Mouse (Mus musculus): ENCODE measurements at regions not wholly inside any gene's neighbourhood (a gene's known extent, or its start where the extent isn't known, plus 50 kb on each side); places are given as distances from the start of the nearest gene placed in this dataset.
"Not testable (repeated sequence)": the region's sequence is repeated elsewhere in the genome, so short reads cannot be mapped to it uniquely, and the experiment has no call there.

DNA sequence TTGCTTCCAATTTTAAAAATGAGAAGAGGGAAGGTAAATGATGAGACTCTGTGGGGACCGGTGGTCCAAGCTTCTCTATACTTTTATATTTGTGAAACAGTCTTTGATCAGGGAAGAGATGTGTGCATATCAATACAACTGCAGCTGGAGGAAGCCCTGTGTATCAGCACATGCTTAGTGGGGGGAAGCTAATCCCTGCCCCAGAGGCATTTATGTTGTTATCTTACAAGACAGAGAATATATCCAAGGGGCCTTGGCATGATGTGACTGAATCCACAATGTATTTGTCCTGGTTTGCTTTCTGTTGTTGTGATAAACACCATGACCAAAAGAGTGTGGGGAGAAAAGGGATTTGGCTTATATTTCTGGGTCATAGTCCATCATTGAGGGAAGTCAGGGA, 105.2 kb upstream of the C9orf72 start:
- Histone ChIP-seq H3K9me3 (replicated peaks) (no peaks in the 10 kb centered on the region), H3K27me3 (no peaks in the 10 kb centered on the region), H3K4me3 (no peak overlapping the region), H3K27ac (no peak overlapping the region), H3K4me1 (no peaks in the 10 kb centered on the region), H3K36me3 (ENCODE audit: poor library complexity, severe bottlenecking) (no peaks in the 10 kb centered on the region), H3K4me2 (no peak overlapping the region), H3K9ac (no peak overlapping the region)
- ATAC-seq, result no peak
- 79% methylated on average over 1 of the region's 1 CpGs for WGBS

DNA sequence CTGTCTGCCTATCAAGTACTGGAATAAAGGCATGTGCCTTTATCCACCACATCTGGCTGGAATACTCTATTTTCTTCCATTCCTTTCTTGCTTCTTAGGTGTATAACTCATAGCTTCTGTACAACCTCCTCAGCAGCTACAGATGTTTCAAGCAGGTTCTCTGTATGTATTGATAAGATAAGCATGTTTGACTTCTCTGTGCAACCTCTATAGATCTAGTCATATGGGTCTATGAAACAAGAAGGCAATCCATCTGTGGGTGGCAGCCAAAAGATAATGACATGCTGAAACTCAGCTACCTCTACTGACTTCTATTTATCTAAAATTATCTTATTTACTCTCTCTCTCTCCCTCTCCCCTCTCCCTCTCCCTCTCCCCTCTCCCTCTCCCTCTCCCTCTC, 99.3 kb upstream of the C9orf72 start:
- no peaks in the 10 kb centered on the region for H3K27me3 ChIP-seq
- H3K27ac ChIP-seq, result no peak overlapping the region
- H3K4me3 ChIP-seq, result no peak overlapping the region
- H3K4me1 ChIP-seq, result no peaks in the 10 kb centered on the region
- ATAC-seq, result no peak
- no peaks in the 10 kb centered on the region for H3K9me3 ChIP-seq (replicated peaks)
- no peaks in the 10 kb centered on the region for H3K36me3 ChIP-seq (ENCODE audit: poor library complexity, severe bottlenecking)
- H3K9ac ChIP-seq, result no peak overlapping the region
- H3K4me2 ChIP-seq, result no peak overlapping the region

DNA sequence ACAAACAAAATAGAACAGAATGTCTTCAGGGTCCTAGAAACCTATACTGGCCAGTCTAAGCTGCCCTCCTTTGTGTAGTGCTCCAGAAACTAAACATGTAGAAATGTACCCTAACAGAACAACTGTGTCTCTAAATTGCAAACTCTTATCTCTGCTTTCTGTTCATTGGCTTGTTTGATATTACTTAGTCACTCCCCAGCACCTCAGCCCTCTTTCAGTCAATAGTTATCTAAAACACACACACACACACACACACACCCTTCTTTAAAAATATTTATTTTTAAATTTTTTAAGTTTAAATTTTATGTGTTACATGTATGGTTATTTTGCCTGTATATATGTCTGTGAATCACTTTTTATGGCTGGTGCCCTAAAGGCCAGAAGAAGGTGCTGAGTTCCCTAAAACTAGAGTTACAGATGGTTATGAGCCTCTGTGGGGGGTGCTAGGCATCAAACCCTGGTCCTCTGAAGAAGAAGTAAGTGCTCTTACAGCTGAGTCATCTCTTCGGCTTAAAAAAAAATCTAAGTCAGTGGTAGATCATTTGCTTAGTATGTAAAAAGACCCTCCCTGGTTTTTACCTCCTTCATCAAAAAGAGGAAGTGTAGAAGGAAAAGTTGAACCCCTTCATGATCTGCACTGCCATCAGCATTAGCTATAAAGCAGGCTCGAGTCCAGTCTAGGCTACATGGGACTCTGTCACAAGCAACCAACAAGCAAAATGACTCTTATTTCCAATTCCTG, 96.6 kb upstream of the C9orf72 start:
- H3K4me3 ChIP-seq, result no peak overlapping the region
- no peaks in the 10 kb centered on the region for H3K27me3 ChIP-seq
- 95% methylated on average over 2 of the region's 2 CpGs for WGBS
- H3K4me2 ChIP-seq, result no peak overlapping the region
- no peak overlapping the region for H3K9ac ChIP-seq
- no peak for ATAC-seq
- no peaks in the 10 kb centered on the region for H3K9me3 ChIP-seq (replicated peaks)
- no peak overlapping the region for H3K27ac ChIP-seq
- no peaks in the 10 kb centered on the region for H3K4me1 ChIP-seq
- no peaks in the 10 kb centered on the region for H3K36me3 ChIP-seq (ENCODE audit: poor library complexity, severe bottlenecking)

DNA sequence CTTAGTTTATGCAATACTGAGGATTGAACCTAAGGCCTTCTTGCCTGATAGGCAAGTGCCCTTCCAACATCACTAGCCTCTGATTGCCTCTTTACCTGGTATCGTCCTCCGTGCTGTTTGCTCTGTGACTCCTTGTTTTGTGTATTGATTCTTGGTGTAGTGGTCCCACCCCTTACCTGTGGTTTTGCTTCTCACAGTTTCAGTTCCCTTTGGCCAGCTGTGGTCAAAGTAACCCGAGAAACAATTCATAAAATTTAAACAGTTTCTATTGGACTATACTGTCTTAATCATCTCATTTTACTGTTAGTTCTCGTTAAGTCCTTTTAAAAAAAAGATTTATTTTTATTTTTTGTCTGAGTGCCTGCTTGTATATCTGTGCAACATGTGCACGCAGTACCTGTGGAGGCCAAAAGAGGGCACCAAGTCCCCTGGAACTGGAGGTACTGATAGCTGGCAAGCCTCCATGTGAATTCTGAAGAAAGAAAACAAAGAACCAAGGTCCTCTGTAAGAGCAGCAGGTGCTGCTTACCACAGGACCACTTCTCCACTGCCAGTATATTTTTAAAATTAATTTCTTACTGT, 84.5 kb upstream of the C9orf72 start:
- no peak overlapping the region for H3K27ac ChIP-seq
- no peaks in the 10 kb centered on the region for H3K9me3 ChIP-seq (replicated peaks)
- H3K4me3 ChIP-seq, result no peak overlapping the region
- 67% methylated on average over 5 of the region's 5 CpGs for WGBS
- H3K4me1 ChIP-seq, result peaks cover 8% of the 10 kb centered on the region
- no peak overlapping the region for H3K4me2 ChIP-seq
- H3K27me3 ChIP-seq, result no peaks in the 10 kb centered on the region
- ATAC-seq, result peak; percentile 43; the same call in 1 of the 2 replicates
- no peak overlapping the region for H3K9ac ChIP-seq
- no peaks in the 10 kb centered on the region for H3K36me3 ChIP-seq (ENCODE audit: poor library complexity, severe bottlenecking)

DNA sequence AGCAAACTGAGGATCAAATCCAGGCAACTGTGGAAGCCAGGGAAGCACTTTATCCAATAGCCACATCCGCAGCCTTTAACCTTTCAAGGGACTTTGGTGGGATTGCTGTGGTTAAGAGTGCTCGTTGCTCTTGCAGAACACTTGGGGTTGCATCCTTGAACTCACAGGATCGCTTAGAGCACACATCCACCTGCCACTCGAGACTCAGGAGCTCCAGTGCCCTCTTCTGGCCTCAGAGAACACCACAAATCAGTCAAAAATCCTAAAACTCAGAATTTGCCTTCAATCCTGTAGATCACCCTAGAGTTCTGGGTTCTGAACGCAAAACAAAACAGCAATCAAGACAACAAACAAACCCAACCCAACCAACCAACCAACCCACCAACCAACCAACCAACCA, 82.2 kb upstream of the C9orf72 start:
- no peak for ATAC-seq
- 67% methylated on average over 5 of the region's 5 CpGs for WGBS
- Histone ChIP-seq H3K27me3 (no peaks in the 10 kb centered on the region; the same call in 1 of the 2 replicates), H3K4me3 (no peak overlapping the region), H3K4me1 (peaks cover 8% of the 10 kb centered on the region), H3K4me2 (no peak overlapping the region), H3K9me3 (replicated peaks) (no peaks in the 10 kb centered on the region), H3K36me3 (ENCODE audit: poor library complexity, severe bottlenecking) (no peaks in the 10 kb centered on the region), H3K27ac (no peak overlapping the region), H3K9ac (no peak overlapping the region)

DNA sequence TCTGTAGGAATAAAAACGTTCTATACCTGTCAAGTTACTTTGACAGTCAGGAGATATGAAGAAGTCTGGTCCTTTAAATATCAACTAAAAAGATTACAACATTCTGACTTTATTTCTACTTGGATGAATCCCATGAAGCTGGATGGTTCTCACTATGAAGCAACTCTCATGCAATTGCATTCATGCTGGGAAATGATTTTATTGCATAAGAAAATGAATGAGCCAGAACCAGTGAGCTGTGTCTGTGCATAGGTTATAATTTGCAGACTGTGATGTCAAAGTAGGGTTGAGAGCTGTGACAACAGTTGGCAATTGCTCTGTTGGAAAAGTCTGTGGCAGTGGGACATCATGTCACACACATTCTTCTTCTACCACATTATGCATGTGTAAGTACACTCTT, 79.2 kb upstream of the C9orf72 start:
- 70% methylated on average over 1 of the region's 1 CpGs for WGBS
- Histone ChIP-seq H3K27me3 (no peaks in the 10 kb centered on the region; the same call in 1 of the 2 replicates), H3K27ac (no peak overlapping the region), H3K4me1 (peaks cover 8% of the 10 kb centered on the region), H3K9ac (no peak overlapping the region), H3K4me2 (no peak overlapping the region), H3K9me3 (replicated peaks) (no peaks in the 10 kb centered on the region), H3K4me3 (no peak overlapping the region), H3K36me3 (ENCODE audit: poor library complexity, severe bottlenecking) (no peaks in the 10 kb centered on the region)
- ATAC-seq, result no peak

DNA sequence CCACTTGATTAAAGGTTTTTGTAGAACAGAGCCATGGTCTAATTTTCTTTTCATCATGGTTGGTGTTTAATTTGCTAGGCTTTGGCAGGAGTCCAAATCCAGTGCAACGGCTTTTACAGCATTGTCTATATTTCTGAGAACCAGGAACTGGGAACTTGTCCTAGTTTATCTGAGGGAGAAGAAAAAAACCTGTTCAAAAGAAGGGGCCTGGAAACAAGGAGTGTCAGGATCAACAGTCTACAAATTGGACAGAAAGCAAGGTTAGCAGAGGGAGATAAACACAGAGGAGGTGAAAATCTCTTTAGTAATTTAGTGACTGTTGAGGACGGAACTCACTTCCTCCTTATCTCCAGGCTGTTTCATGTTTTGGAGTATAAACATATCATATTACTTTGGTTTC, 74.9 kb upstream of the C9orf72 start:
- H3K4me3 ChIP-seq, result no peak overlapping the region
- no peaks in the 10 kb centered on the region for H3K4me1 ChIP-seq
- no peak overlapping the region for H3K9ac ChIP-seq
- H3K4me2 ChIP-seq, result no peak overlapping the region
- WGBS, result 17% methylated on average over 2 of the region's 2 CpGs
- no peaks in the 10 kb centered on the region for H3K9me3 ChIP-seq (replicated peaks)
- peaks cover 4% of the 10 kb centered on the region for H3K27me3 ChIP-seq
- no peak overlapping the region; the same call in 1 of the 2 replicates for H3K27ac ChIP-seq
- H3K36me3 ChIP-seq (ENCODE audit: poor library complexity, severe bottlenecking), result no peaks in the 10 kb centered on the region
- peak; percentile 75 for ATAC-seq

DNA sequence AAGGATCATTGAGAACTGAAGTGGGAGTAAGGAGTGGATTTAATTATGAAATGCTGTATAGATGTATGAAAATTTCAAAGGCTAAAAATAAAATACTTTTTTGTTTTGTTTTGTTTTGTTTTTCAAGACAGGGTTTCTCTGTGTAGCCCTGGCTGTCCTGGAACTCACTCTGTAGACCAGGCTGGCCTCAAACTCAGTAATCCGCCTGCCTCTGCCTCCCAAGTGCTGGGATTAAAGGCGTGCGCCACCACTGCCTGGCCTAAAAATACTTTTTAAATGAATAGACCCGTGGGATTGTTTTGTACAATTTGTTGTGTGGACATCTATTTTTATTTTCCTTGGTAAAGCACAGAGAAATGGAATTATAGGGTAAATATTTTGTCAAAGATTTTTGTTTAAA, 74.4 kb upstream of the C9orf72 start:
- H3K9ac ChIP-seq; H3K36me3 ChIP-seq (ENCODE audit: poor library complexity, severe bottlenecking); H3K4me2 ChIP-seq; H3K9me3 ChIP-seq (replicated peaks); H3K4me1 ChIP-seq; H3K4me3 ChIP-seq; ATAC-seq; H3K27ac ChIP-seq; H3K27me3 ChIP-seq: not testable (repeated sequence)
- 29% methylated on average over 4 of the region's 4 CpGs for WGBS

DNA sequence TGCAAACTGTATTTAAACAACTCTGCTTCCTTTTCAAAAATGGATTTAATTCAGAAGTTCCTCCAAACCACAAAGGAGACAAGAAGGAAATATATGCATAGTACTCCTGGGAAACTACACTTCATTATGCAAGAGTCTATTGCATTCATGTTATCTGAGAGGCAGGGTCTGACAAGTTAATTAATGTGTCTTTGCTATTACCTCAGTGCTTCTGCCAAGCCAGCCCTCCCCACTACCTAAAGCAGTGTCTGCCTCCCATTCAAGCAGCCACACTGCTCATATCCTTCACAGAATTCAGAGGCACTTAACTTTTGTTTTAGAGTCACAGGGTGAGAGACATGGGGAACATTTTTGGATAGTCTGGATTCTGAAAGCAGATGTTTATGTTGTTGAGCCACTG, 58.6 kb upstream of the C9orf72 start:
- ATAC-seq, result peak; percentile 94
- H3K4me3 ChIP-seq, result no peak overlapping the region
- H3K36me3 ChIP-seq (ENCODE audit: poor library complexity, severe bottlenecking), result no peaks in the 10 kb centered on the region
- H3K27me3 ChIP-seq, result no peaks in the 10 kb centered on the region
- peaks cover 5% of the 10 kb centered on the region; the same call in 1 of the 2 replicates for H3K4me1 ChIP-seq
- no peak overlapping the region for H3K27ac ChIP-seq
- no peak overlapping the region for H3K9ac ChIP-seq
- peaks cover 5% of the 10 kb centered on the region for H3K9me3 ChIP-seq (replicated peaks)
- no peak overlapping the region for H3K4me2 ChIP-seq
